Mouse (Mus musculus): ENCODE measurements around the gene Rpa2. TPM values are rescaled to one million over a fixed set of nuclear protein-coding genes. Genes with fewer than 3 reads are reported as not detected.

The Rpa2 gene
- polyA plus RNA-seq (2012; rRNA removed) = 16.6 and 22.2 TPM in 2 replicates

DNA sequence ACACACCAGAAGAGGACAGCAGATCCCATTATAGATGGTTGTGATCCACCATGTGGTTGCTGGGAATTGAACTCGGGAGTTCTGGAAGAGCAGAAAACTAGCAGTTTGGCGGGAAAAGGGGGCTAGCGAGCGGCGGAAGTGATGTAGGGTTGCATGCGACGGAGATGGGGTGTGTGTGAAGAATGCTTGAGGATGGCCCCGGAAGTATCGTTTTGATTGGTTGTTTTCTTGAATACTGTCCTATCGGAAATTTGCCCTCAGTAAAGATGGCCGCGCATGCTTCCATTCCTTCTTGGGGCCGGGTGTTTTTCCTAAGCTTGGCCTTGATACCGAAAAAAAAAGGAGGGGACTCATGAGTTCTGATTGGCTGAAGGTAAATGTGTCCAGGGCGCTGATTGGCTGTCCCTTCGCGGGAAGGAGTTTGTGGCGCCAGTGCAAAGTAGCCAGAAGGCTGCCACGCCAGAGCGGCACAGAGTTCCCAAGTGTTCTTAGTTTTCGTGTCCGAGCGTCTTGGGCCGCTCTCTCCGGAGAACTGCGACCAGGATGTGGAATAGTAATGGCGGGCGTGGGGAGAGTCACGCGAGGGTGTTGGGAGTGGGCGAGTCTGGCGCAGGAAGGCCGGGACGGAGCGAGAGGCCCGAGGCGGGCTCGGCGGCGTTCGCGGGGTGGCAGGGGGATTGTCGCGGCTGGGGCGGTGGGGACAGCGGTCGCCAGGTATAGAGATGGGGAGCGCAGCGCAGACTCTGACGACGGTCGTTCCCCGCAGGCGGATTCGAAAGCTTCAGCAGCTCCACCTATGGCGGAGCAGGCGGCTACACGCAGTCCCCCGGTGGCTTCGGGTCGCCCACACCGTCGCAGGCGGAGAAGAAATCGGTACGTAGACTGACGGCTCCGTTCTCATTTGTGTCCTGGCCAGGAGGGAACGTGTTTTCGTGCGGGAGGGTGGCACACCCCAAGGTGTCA, at the start of gene Rpa2:
TSS of gene Rpa2 (plus strand) at position 419 of the 963 bp plus-strand sequence.

DNA sequence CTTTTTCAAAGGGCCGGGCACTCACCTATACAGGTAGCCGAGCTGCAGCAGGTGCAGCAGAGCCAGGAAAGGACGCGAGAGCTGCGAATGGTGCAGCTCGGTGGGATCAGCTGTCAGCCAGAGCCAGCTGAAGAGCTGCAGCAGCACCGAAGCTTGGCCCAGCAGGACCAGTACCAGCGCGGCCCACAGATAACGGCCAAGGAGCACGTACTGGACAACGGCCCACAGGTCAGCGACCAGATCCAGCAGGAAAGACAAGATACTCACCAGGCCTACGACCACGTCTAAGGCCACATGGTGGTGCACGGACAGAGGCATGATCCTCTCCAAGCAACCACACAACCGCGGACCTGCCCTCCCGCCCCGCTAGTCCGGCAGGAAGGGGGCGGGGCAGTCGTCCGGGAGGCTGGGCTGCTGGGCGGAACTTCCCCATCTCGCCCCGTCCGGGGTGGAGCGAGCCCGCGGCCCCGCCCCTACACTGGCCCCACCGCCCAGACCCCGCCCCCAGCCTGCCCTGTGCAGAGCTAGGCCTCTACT, 35.9 kb upstream of the Rpa2 start, which contains the start of gene Xkr8:
TSS of gene Xkr8 (minus strand) at position 399 of the 537 bp plus-strand sequence.

DNA sequence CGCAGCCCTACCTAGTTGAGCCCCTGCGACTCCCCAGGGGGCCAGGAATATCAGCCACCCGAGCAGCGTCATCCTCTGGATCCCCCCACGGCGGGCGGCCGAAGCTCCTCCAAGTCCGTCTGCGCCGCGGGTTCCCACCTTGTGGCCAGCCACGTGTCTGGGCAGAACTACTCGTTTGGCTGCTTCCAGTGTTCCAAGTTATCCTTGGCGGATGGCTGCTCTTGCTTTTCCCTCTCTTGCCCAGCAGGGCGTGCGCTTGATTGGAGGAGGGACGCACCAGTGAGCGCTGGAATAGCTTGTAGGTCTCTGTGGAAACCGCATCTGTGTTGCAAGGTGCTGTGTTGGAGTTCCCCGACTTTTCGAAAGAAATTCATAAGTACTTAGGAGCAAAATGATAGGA, 11.2 kb upstream of the Rpa2 start, which contains the start of gene Smpdl3b:
TSS of gene Smpdl3b (minus strand) at position 279 of the 400 bp plus-strand sequence.

DNA sequence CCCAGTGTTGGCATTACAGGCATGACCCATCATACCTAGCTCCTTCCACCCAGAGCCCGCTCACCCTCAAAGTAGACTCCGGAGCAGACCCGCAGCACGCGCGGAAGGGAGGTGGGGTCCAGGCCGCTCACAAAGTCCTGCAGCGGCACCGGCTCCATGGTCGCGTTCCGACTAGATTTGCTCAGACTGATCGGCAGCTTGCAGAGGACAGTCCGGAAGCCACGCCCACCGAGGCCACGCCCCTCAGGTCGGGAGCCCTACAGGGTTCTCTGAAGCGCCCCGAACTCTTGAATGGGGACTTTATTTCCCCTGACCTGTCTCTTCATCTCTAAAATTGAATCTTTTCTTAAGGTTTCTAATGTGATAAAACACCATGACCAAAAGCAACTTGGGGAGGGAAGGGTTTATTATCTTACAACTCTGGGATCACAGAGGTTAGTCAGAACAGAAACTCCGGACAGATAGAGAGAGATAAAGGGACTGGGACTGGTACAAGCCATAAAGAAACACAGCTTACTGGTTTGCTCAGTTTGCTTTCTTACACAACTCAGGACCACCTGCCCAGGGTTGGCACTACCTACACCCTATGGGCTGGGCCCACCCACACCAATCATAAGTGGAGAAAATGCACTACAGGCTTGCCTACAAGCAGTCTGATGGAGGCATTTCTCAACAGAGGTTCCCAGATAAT, 28.2 kb downstream of the Rpa2 start, which contains the start of gene Themis2:
TSS of gene Themis2 (minus strand) at position 192 of the 691 bp plus-strand sequence.

Other genes starting within 250 kb of the Rpa2 start
- gene Atpif1, start 234.7 kb upstream of the Rpa2 start, polyA plus RNA-seq (2012; rRNA removed) = 92.5 and 111 TPM in 2 replicates
- gene Dnajc8, start 232.8 kb upstream of the Rpa2 start, polyA plus RNA-seq (2012; rRNA removed) = 12.0 and 21.1 TPM in 2 replicates
- gene Ptafr, start 204.3 kb upstream of the Rpa2 start, polyA plus RNA-seq (2012; rRNA removed) = 6.3 and 7.9 TPM in 2 replicates
- 23.4 and 51.3 TPM in 2 replicates for gene Eya3, start 129.3 kb upstream of the Rpa2 start, polyA plus RNA-seq (2012; rRNA removed)
- gene Xkr8, start 35.8 kb upstream of the Rpa2 start, polyA plus RNA-seq (2012; rRNA removed) = 12.8 and 13.8 TPM in 2 replicates
- 50.0 and 79.8 TPM in 2 replicates for gene Smpdl3b, start 11.1 kb upstream of the Rpa2 start, polyA plus RNA-seq (2012; rRNA removed)
- gene Themis2, start 28.1 kb downstream of the Rpa2 start, polyA plus RNA-seq (2012; rRNA removed) = 4.1 and 4.5 TPM in 2 replicates
- 28.8 and 38.3 TPM in 2 replicates for gene Ppp1r8, start 74.8 kb downstream of the Rpa2 start, polyA plus RNA-seq (2012; rRNA removed)
- gene Stx12, start 116.2 kb downstream of the Rpa2 start, polyA plus RNA-seq (2012; rRNA removed) = 14.7 and 15.3 TPM in 2 replicates
- gene Fam76a, start 154.2 kb downstream of the Rpa2 start, polyA plus RNA-seq (2012; rRNA removed) = 11.4 and 14.2 TPM in 2 replicates
- 1.9 and 2.1 TPM in 2 replicates for gene Fgr, start 205.8 kb downstream of the Rpa2 start, polyA plus RNA-seq (2012; rRNA removed)
- gene Ahdc1, start 242.9 kb downstream of the Rpa2 start, polyA plus RNA-seq (2012; rRNA removed) = 61.3 and 61.6 TPM in 2 replicates